Mouse (Mus musculus): ENCODE results near the gene Gm8265. TPM values are rescaled to one million over a fixed set of nuclear protein-coding genes. Genes with fewer than 3 reads are reported as not detected.
"Not testable (repeated sequence)": the region's sequence is repeated elsewhere in the genome, so short reads cannot be mapped to it uniquely, and the experiment has no call there.

Gene Gm8265
- not detected for total RNA-seq (2021)
- long read RNA-seq, experiment 1 = 0 reads
- long read RNA-seq, experiment 2 = 0 reads

DNA sequence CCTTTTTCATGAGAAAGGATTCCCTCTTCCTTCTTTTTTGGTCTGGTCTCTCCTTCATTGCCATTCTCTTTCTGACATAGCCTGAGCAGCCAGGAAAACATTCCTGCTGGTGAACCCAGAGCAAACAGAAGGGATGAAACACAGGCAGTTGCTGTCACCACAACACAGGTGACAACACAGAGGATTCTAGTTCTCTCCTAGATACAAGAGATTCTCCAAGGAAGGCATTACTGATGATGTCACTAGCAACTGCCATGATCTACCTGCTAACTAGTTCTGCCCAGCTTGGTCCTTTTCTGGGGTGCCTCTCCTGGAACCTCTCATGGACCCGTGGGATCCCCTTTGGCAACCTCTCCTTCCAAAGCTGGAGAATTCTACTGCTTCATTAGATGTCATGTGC is at the start of gene Gm8265:
TSS of gene Gm8265 (minus strand) at position 101 of the 400 bp plus-strand sequence.
- not testable (repeated sequence) for DNase-seq

Other genes starting within 250 kb of the Gm8265 start
- gene Gm3500, start 244.0 kb downstream of the Gm8265 start, total RNA-seq (2021) = not detected
- gene Gm3194, start 177.6 kb downstream of the Gm8265 start, total RNA-seq (2021) = under 1 TPM; 0.43 to 0.46 TPM
- not detected for gene Gm8246, start 155.2 kb downstream of the Gm8265 start, total RNA-seq (2021)
- not detected for gene Gm3187, start 148.8 kb downstream of the Gm8265 start, total RNA-seq (2021)
- under 1 TPM in 1 of 2 experiments, not detected in 1; 0.33 TPM for gene Gm3488, start 131.4 kb downstream of the Gm8265 start, total RNA-seq (2021)
- gene Gm3532, start 94.5 kb downstream of the Gm8265 start, total RNA-seq (2021) = not detected
- gene Gm9603, start 54.4 kb upstream of the Gm8265 start, total RNA-seq (2021) = not detected
- gene Gm3373, start 108.5 kb upstream of the Gm8265 start, total RNA-seq (2021) = under 1 TPM in 1 of 2 experiments, not detected in 1; 0.30 TPM
- under 1 TPM; 0.43 to 0.46 TPM for gene Gm3383, start 175.0 kb upstream of the Gm8265 start, total RNA-seq (2021)
- not detected for gene Gm3424, start 197.3 kb upstream of the Gm8265 start, total RNA-seq (2021)
- gene Gm8237, start 247.4 kb upstream of the Gm8265 start, total RNA-seq (2021) = under 1 TPM in 1 of 2 experiments, not detected in 1; 0.20 TPM

All from adrenal gland, postnatal 36 days (tissue).